Mouse (Mus musculus) liver, embryonic 12.5 days (tissue): Measurements from ENCODE around the gene Supt3. TPM values are rescaled to one million over a fixed set of nuclear protein-coding genes. Genes with fewer than 3 reads are reported as not detected.

Experiments
- ATAC-seq: fragments of 200-750 bp; cut with Nextera tagmentation; 2 replicates; pipeline ENCODE4 v1.8.0; 2017; ENCODE audit warnings: moderate number of reproducible peaks, mild to moderate bottlenecking, moderate library complexity
- H3K27ac ChIP-seq: fragments of 300-500 bp; sonication (generic); 2 replicates; pipeline ENCODE4 v1.5.1; 2016; ENCODE audit warnings: mild to moderate bottlenecking
- H3K27me3 ChIP-seq: fragments of 300-500 bp; sonication (generic); replicated peaks from 2 replicates; pipeline ENCODE4 v1.6.1; 2016; ENCODE audit warnings: mild to moderate bottlenecking, moderate library complexity
- H3K36me3 ChIP-seq: fragments of 300-500 bp; sonication (generic); 2 replicates; pipeline ENCODE4 v1.6.1; 2016; ENCODE audit warnings: mild to moderate bottlenecking, moderate library complexity
- H3K4me1 ChIP-seq: fragments of 300-500 bp; sonication (generic); 2 replicates; pipeline ENCODE4 v1.6.1; 2016
- H3K4me2 ChIP-seq: fragments of 300-500 bp; sonication (generic); 2 replicates; pipeline ENCODE4 v1.6.1; 2016; ENCODE audit warnings: mild to moderate bottlenecking, moderate library complexity
- H3K4me3 ChIP-seq: fragments of 300-500 bp; sonication (generic); 2 replicates; pipeline ENCODE4 v1.5.1; 2016; ENCODE audit warnings: mild to moderate bottlenecking, moderate library complexity
- H3K9ac ChIP-seq: fragments of 300-500 bp; sonication (generic); 2 replicates; pipeline ENCODE4 v1.6.1; 2016; ENCODE audit warnings: mild to moderate bottlenecking, moderate library complexity
- H3K9me3 ChIP-seq: fragments of 300-500 bp; sonication (generic); replicated peaks from 2 replicates; pipeline ENCODE4 v1.6.1; 2016; ENCODE audit warnings: mild to moderate bottlenecking, moderate library complexity
- WGBS: fragments of 180-500 bp; shearing (Covaris S2); methylation state at CpG from one replicate; pipeline ENCODE4 v1.1.7; 2016; ENCODE audit not compliant: insufficient replicate concordance; 5-methylcytosine and 5-hydroxymethylcytosine counted together
- polyA plus RNA-seq: library from polyadenylated mRNA; unstranded; fragments of >200 nt; fragmentation: Nextera tagmentation; extraction: Ambion mirVana; gene quantifications from 2 replicates; pipeline ENCODE4 v1.2.1, GENCODE M21; 2016

The Supt3 gene
- polyA plus RNA-seq, 1 experiment from 2014 or later: 11.1 TPM

- no peaks in the 10 kb centered on the region for H3K4me1 ChIP-seq
- H3K9me3 ChIP-seq: no peaks in the 10 kb centered on the region
- no peak overlapping the region for H3K27ac ChIP-seq
- ATAC-seq: no peak
- no peaks in the 10 kb centered on the region for H3K36me3 ChIP-seq
- no peak overlapping the region for H3K4me3 ChIP-seq
- H3K4me2 ChIP-seq: no peak overlapping the region
- H3K27me3 ChIP-seq: no peaks in the 10 kb centered on the region
- no peak overlapping the region for H3K9ac ChIP-seq
Measured at GRCm38 (mm10) chr17:45045804-45046203, 268.9 kb downstream of the Supt3 start.

GRCm38 (mm10) chr17:45046583-45046982 lies 269.6 kb downstream of the Supt3 start:
- Histone ChIP-seq H3K4me1 (no peaks in the 10 kb centered on the region), H3K27me3 (no peaks in the 10 kb centered on the region), H3K4me2 (no peak overlapping the region), H3K9ac (no peak overlapping the region), H3K27ac (no peak overlapping the region), H3K9me3 (no peaks in the 10 kb centered on the region), H3K4me3 (no peak overlapping the region), H3K36me3 (no peaks in the 10 kb centered on the region)
- no peak for ATAC-seq
- 71% methylated on average over 3 of the region's 3 CpGs for WGBS

DNA sequence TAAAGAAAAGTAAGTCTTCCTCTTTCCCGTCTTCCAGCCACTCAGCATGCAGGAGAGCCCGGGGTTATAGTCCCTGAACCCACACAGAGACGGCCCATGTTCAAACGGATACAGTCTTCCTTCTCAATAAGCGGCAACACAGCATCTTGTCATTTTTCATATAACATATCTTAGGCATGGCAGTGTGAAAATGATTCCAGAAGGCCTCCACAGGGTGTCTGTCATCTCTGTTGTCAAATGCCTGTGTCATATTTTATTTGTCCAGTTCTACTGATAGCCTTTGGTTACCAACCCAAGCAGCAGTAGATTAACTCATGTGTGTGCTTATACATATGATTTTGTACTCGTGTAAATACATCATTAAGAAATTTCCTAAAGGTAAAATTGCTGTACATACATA lies 270.3 kb downstream of the Supt3 start:
- Histone ChIP-seq H3K4me2 (no peak overlapping the region), H3K9me3 (no peaks in the 10 kb centered on the region), H3K9ac (no peak overlapping the region), H3K27me3 (no peaks in the 10 kb centered on the region), H3K4me3 (no peak overlapping the region), H3K36me3 (no peaks in the 10 kb centered on the region), H3K4me1 (no peaks in the 10 kb centered on the region), H3K27ac (no peak overlapping the region)
- 73% methylated on average over 6 of the region's 6 CpGs for WGBS
- ATAC-seq: no peak

DNA sequence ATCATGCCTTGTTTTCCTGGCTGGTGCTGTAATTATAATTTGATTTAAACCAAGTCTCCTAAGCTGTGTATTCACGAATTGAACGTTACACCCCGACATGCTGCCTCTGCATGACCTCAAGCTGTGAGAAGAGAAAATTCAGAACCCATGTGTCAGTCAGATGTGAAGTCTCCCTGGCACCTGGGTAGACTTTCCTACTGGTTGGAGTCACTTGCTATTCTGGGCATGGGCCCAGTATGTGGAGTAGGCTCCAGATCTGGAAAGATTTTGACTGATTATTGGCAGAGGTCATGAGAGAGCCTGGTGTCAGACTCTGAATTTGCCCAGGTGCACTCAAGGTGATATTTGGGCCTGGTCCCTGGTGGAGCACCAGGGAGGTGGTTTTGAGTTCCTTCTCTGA lies 275.0 kb downstream of the Supt3 start:
- Histone ChIP-seq H3K27me3 (no peaks in the 10 kb centered on the region), H3K27ac (no peak overlapping the region), H3K9ac (no peak overlapping the region), H3K4me3 (no peak overlapping the region), H3K36me3 (no peaks in the 10 kb centered on the region), H3K4me1 (no peaks in the 10 kb centered on the region), H3K9me3 (no peaks in the 10 kb centered on the region), H3K4me2 (no peak overlapping the region)
- WGBS: 73% methylated on average over 3 of the region's 3 CpGs
- ATAC-seq: no peak

DNA sequence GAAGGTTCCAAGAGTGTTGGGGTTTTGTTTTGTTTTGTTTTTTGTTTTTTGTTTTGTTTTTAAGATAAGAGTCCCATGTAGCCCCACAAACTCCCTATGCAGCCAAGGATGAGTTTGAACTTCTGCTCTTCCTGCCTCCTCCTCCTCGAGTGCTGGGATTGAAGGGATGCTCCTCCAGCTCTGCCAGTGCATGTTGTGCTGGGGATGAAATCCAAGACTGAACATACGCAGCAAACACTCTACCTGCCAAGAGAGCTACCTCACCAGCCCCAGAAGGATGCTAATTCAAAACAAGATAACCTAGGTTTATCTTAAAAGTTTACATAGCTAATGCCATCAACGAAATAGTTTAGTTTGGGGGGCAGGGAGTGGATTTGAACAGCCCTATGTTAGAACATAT lies 276.4 kb downstream of the Supt3 start:
- ATAC-seq: no peak
- Histone ChIP-seq H3K9me3 (no peaks in the 10 kb centered on the region), H3K9ac (no peak overlapping the region), H3K4me1 (no peaks in the 10 kb centered on the region), H3K27ac (no peak overlapping the region), H3K4me2 (no peak overlapping the region), H3K27me3 (no peaks in the 10 kb centered on the region), H3K36me3 (no peaks in the 10 kb centered on the region), H3K4me3 (no peak overlapping the region)
- 59% methylated on average over 3 of the region's 3 CpGs for WGBS

DNA sequence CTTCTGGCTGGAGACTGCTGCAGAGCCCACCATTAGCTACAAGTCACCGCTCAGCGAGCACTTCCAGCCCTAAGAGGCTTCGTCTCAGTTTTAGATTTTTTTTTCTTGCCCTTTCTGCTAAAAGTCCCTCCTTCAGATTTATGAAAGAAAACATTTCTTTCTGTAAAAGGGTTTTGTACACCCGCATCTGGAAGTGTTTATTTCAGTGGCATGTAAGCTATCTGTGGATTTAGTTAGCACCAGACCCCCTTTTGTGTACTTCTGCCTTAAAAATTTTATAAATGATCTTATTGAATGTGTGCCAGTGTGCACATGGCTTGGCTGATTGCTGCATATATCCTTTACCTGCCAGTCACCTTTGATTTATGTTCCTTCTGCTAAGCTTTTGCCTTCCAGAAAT lies 277.6 kb downstream of the Supt3 start:
- Histone ChIP-seq H3K36me3 (no peaks in the 10 kb centered on the region), H3K27ac (no peak overlapping the region), H3K4me3 (no peak overlapping the region), H3K4me1 (no peaks in the 10 kb centered on the region), H3K9ac (no peak overlapping the region), H3K9me3 (no peaks in the 10 kb centered on the region), H3K4me2 (no peak overlapping the region), H3K27me3 (no peaks in the 10 kb centered on the region)
- WGBS: 68% methylated on average over 4 of the region's 4 CpGs
- no peak for ATAC-seq

DNA sequence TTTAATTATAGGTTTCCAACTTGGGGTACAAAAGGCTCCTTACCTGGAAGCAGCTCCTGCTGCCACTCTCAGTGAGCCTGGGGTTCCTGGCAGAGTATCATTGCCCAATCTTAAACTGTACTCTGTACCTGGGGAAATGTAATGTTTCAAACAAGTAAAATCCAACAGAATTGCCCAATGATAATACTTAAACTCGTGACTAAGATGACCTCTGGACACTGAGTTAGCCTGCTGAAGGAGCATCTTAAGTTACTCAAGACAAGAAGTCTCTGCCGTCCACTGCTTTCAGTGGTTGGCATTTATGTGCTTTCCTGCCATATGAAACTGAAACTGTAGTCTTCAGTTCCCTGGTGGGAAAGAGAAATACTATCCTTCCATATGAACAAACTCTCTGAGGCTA lies 279.9 kb downstream of the Supt3 start:
- H3K4me2 ChIP-seq: no peak overlapping the region
- ATAC-seq: no peak
- 58% methylated on average over 2 of the region's 2 CpGs for WGBS
- H3K9me3 ChIP-seq: no peaks in the 10 kb centered on the region
- no peak overlapping the region for H3K27ac ChIP-seq
- no peak overlapping the region for H3K9ac ChIP-seq
- H3K4me1 ChIP-seq: no peaks in the 10 kb centered on the region
- H3K27me3 ChIP-seq: no peaks in the 10 kb centered on the region
- no peaks in the 10 kb centered on the region for H3K36me3 ChIP-seq
- no peak overlapping the region for H3K4me3 ChIP-seq

- no peak overlapping the region for H3K9ac ChIP-seq
- no peaks in the 10 kb centered on the region for H3K4me1 ChIP-seq
- H3K27me3 ChIP-seq: no peaks in the 10 kb centered on the region
- 77% methylated on average over 6 of the region's 6 CpGs for whole genome bisulfite sequencing
- no peak for ATAC-seq
- no peak overlapping the region for H3K4me3 ChIP-seq
- no peaks in the 10 kb centered on the region for H3K9me3 ChIP-seq
- H3K4me2 ChIP-seq: no peak overlapping the region
- no peak overlapping the region for H3K27ac ChIP-seq
- no peaks in the 10 kb centered on the region for H3K36me3 ChIP-seq
Measured at GRCm38 (mm10) chr17:45057780-45058179, 280.8 kb downstream of the Supt3 start.

- Histone ChIP-seq H3K4me2 (no peak overlapping the region), H3K9ac (no peak overlapping the region), H3K36me3 (no peaks in the 10 kb centered on the region), H3K4me3 (no peak overlapping the region), H3K9me3 (no peaks in the 10 kb centered on the region), H3K4me1 (no peaks in the 10 kb centered on the region), H3K27ac (no peak overlapping the region), H3K27me3 (no peaks in the 10 kb centered on the region)
- WGBS: 57% methylated on average over 6 of the region's 6 CpGs
- ATAC-seq: no peak
Measured at GRCm38 (mm10) chr17:45058566-45059363, 281.8 kb downstream of the Supt3 start.

GRCm38 (mm10) chr17:45063776-45064175 lies 286.8 kb downstream of the Supt3 start:
- Histone ChIP-seq H3K4me1 (no peaks in the 10 kb centered on the region), H3K9ac (no peak overlapping the region), H3K27ac (no peak overlapping the region), H3K4me2 (no peak overlapping the region), H3K4me3 (no peak overlapping the region), H3K36me3 (no peaks in the 10 kb centered on the region), H3K27me3 (no peaks in the 10 kb centered on the region), H3K9me3 (no peaks in the 10 kb centered on the region)
- no peak for ATAC-seq
- 80% methylated on average over 5 of the region's 5 CpGs for WGBS

- H3K9ac ChIP-seq: no peak overlapping the region
- H3K4me1 ChIP-seq: no peaks in the 10 kb centered on the region
- H3K4me2 ChIP-seq: no peak overlapping the region
- no peak overlapping the region for H3K27ac ChIP-seq
- no peak for ATAC-seq
- no peaks in the 10 kb centered on the region for H3K9me3 ChIP-seq
- H3K4me3 ChIP-seq: no peak overlapping the region
- H3K36me3 ChIP-seq: no peaks in the 10 kb centered on the region
- WGBS: 57% methylated on average over 2 of the region's 2 CpGs
- no peaks in the 10 kb centered on the region for H3K27me3 ChIP-seq
Measured at GRCm38 (mm10) chr17:45065465-45065864, 288.5 kb downstream of the Supt3 start.

DNA sequence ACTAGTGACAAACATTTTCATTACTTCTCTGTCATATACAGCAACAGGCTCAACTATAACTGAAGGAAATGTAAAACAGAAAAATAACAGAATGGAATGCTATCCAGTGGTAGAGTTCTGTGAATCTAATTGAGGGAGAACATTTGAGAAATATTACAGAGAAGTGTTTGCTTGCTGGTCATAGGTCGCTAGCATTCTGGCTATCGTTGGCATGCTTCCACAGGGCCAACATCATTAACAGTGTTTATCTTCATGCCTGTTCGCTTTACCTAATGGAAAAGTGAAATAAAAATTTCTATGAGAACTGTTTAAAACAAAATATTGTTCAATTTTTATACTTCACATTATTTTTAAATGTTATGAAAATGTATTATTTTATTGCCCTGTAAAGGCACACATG lies 290.5 kb downstream of the Supt3 start:
- Histone ChIP-seq H3K9ac (no peak overlapping the region), H3K4me2 (no peak overlapping the region), H3K36me3 (no peaks in the 10 kb centered on the region), H3K27ac (no peak overlapping the region), H3K4me1 (no peaks in the 10 kb centered on the region), H3K27me3 (no peaks in the 10 kb centered on the region), H3K4me3 (no peak overlapping the region), H3K9me3 (no peaks in the 10 kb centered on the region)
- no peak for ATAC-seq
- WGBS: 70% methylated on average over 3 of the region's 3 CpGs

GRCm38 (mm10) chr17:45068321-45068720 lies 291.4 kb downstream of the Supt3 start:
- Histone ChIP-seq H3K9me3 (no peaks in the 10 kb centered on the region), H3K27me3 (no peaks in the 10 kb centered on the region), H3K27ac (no peak overlapping the region), H3K4me3 (no peak overlapping the region), H3K36me3 (no peaks in the 10 kb centered on the region), H3K9ac (no peak overlapping the region), H3K4me2 (no peak overlapping the region), H3K4me1 (no peaks in the 10 kb centered on the region)
- no peak for ATAC-seq
- WGBS: 68% methylated on average over 7 of the region's 7 CpGs
